Mouse (Mus musculus) C2C12 (cell line): ENCODE measurements at regions not wholly inside any gene's neighbourhood (a gene's known extent, or its start where the extent isn't known, plus 50 kb on each side); places are given as distances from the start of the nearest gene placed in this dataset.

Experiments used
- H3K27me3 ChIP-seq: one replicate; pipeline ENCODE4 v1.6.1; 2011; ENCODE audit not compliant: control insufficient read depth, insufficient read depth, insufficient read length
- H3K36me3 ChIP-seq: one replicate; pipeline ENCODE4 v1.6.1; 2011; ENCODE audit not compliant: control insufficient read depth, insufficient read depth
- H3K4me3 ChIP-seq: one replicate; pipeline ENCODE4 v1.5.1; 2011; ENCODE audit warnings: mild to moderate bottlenecking, control low read depth; ENCODE audit not compliant: poor library complexity, insufficient read depth, severe bottlenecking
- H3K79me2 ChIP-seq: one replicate; pipeline ENCODE4 v1.6.1; 2011; ENCODE audit not compliant: control insufficient read depth, insufficient read depth
- H3K79me3 ChIP-seq: one replicate; pipeline ENCODE4 v1.6.1; 2011; ENCODE audit warnings: low read depth, control low read depth
- H3ac ChIP-seq: one replicate; pipeline ENCODE3; 2011; ENCODE audit warnings: low read depth; ENCODE audit not compliant: control insufficient read depth, insufficient read length
- CEBPB ChIP-seq: IDR thresholded peaks from one replicate; pipeline ENCODE4 v1.6.1; 2011; ENCODE audit warnings: low read depth, mild to moderate bottlenecking, control low read depth, moderate library complexity
- CTCF ChIP-seq: IDR thresholded peaks from one replicate; pipeline ENCODE4 v1.5.1; 2011; ENCODE audit not compliant: control insufficient read depth, insufficient read depth, insufficient read length
- FOSL1 ChIP-seq: IDR thresholded peaks from one replicate; pipeline ENCODE4 v1.8.0; 2011; ENCODE audit warnings: mild to moderate bottlenecking, low read length; ENCODE audit not compliant: poor library complexity, insufficient read depth, severe bottlenecking
- MAX ChIP-seq: IDR thresholded peaks from one replicate; pipeline ENCODE4 v1.6.1; 2011; ENCODE audit warnings: mild to moderate bottlenecking, control low read depth
- MYOD1 ChIP-seq: IDR thresholded peaks from one replicate; pipeline ENCODE4 v1.6.1; 2011; ENCODE audit warnings: low read depth; ENCODE audit not compliant: control insufficient read depth, insufficient read length
- MYOG ChIP-seq: IDR thresholded peaks from one replicate; pipeline ENCODE4 v1.6.1; 2011; ENCODE audit not compliant: control insufficient read depth, insufficient read length; ENCODE audit errors: extremely low read depth
- USF1 ChIP-seq: IDR thresholded peaks from one replicate; pipeline ENCODE4 v1.6.1; 2011; ENCODE audit warnings: low read depth, mild to moderate bottlenecking, control low read depth, moderate library complexity

GRCm38 (mm10) chr9:104443236-104443635, 103.8 kb upstream of the Cpne4 start:
- Histone ChIP-seq H3K79me2 (no peaks in the 10 kb centered on the region), H3K4me3 (no peak overlapping the region), H3ac (no peak overlapping the region), H3K36me3 (no peaks in the 10 kb centered on the region), H3K27me3 (no peaks in the 10 kb centered on the region), H3K79me3 (no peaks in the 10 kb centered on the region)
- TF ChIP-seq CEBPB (no peak), USF1 (no peak), MYOD1 (no peak), CTCF (no peak), MYOG (no peak), FOSL1 (no peak), MAX (no peak)

- TF ChIP-seq MYOG = no peak
- no peak for TF ChIP-seq MAX
- TF ChIP-seq MYOD1 = no peak
- no peak for TF ChIP-seq FOSL1
- no peak for TF ChIP-seq USF1
- TF ChIP-seq CTCF = no peak
- TF ChIP-seq CEBPB = no peak
- no peaks in the 10 kb centered on the region for H3K36me3 ChIP-seq
Observed at GRCm38 (mm10) chr9:104413021-104413420, 75.5 kb upstream of the Acpp start.

GRCm38 (mm10) chr9:104410211-104410610, 72.7 kb upstream of the Acpp start:
- H3K36me3 ChIP-seq = no peaks in the 10 kb centered on the region
- no peaks in the 10 kb centered on the region for H3K27me3 ChIP-seq
- peak; percentile 6 for TF ChIP-seq CTCF
- TF ChIP-seq CEBPB = no peak
- H3K4me3 ChIP-seq = no peak overlapping the region
- H3ac ChIP-seq = no peak overlapping the region
- no peaks in the 10 kb centered on the region for H3K79me3 ChIP-seq
- no peaks in the 10 kb centered on the region for H3K79me2 ChIP-seq

More at GRCm38 (mm10) chr9:104413021-104413420, 75.5 kb upstream of the Acpp start:
- Histone ChIP-seq H3K79me2 (no peaks in the 10 kb centered on the region), H3K79me3 (no peaks in the 10 kb centered on the region), H3K4me3 (no peak overlapping the region), H3ac (no peak overlapping the region), H3K27me3 (no peaks in the 10 kb centered on the region)

- H3K79me2 ChIP-seq = no peaks in the 10 kb centered on the region
- no peaks in the 10 kb centered on the region for H3K36me3 ChIP-seq
- TF ChIP-seq CTCF (no peak), MYOG (no peak), MAX (no peak), USF1 (no peak), FOSL1 (no peak), MYOD1 (no peak), CEBPB (no peak)
- no peaks in the 10 kb centered on the region for H3K79me3 ChIP-seq
- no peaks in the 10 kb centered on the region for H3K27me3 ChIP-seq
- peak overlapping the region; percentile 12 for H3K4me3 ChIP-seq
- H3ac ChIP-seq = no peak overlapping the region
Observed at GRCm38 (mm10) chr9:104409381-104409780, 71.8 kb upstream of the Acpp start.

GRCm38 (mm10) chr9:104408571-104409294, 71.2 kb upstream of the Acpp start:
- Histone ChIP-seq H3K27me3 (no peaks in the 10 kb centered on the region), H3ac (no peak overlapping the region), H3K4me3 (peak overlapping the region; percentile 12), H3K79me2 (no peaks in the 10 kb centered on the region), H3K79me3 (no peaks in the 10 kb centered on the region), H3K36me3 (no peaks in the 10 kb centered on the region)
- TF ChIP-seq MYOG (no peak), FOSL1 (no peak), MYOD1 (no peak), CEBPB (no peak), CTCF (no peak), MAX (no peak), USF1 (no peak)
